Mouse (Mus musculus) heart, postnatal 0 days (tissue): Measurements from ENCODE around the gene H13. TPM values are rescaled to one million over a fixed set of nuclear protein-coding genes. Genes with fewer than 3 reads are reported as not detected.

ENCODE experiments used
- ATAC-seq: fragments of 200-750 bp; cut with Nextera tagmentation; 2 replicates; pipeline ENCODE4 v1.8.0; 2017; ENCODE audit warnings: low read depth, moderate number of reproducible peaks, moderate library complexity; ENCODE audit not compliant: insufficient read depth
- DNase-seq: peaks from one replicate; pipeline ENCODE4 v3.0.0-alpha.2; 2016; ENCODE audit warnings: low spot score
- H3K27ac ChIP-seq: fragments of 300-500 bp; sonication (generic); 2 replicates; pipeline ENCODE4 v1.5.1; 2014; ENCODE audit warnings: low read depth, mild to moderate bottlenecking
- H3K27me3 ChIP-seq: fragments of 300-500 bp; sonication (generic); 2 replicates; pipeline ENCODE4 v1.6.1; 2014; ENCODE audit warnings: low read length, mixed read lengths; ENCODE audit not compliant: control insufficient read depth, insufficient read depth
- H3K36me3 ChIP-seq: fragments of 300-500 bp; sonication (generic); replicated peaks from 2 replicates; pipeline ENCODE4 v1.6.1; 2014; ENCODE audit warnings: low read length, mixed read lengths; ENCODE audit not compliant: control insufficient read depth, insufficient read depth
- H3K4me1 ChIP-seq: fragments of 300-500 bp; sonication (generic); 2 replicates; pipeline ENCODE4 v1.6.1; 2014; ENCODE audit warnings: antibody characterized with exemption; ENCODE audit not compliant: control insufficient read depth, insufficient read depth
- H3K4me2 ChIP-seq: fragments of 300-500 bp; sonication (generic); 2 replicates; pipeline ENCODE4 v1.6.1; 2014; ENCODE audit warnings: low read depth, mild to moderate bottlenecking, low read length, moderate library complexity
- H3K4me3 ChIP-seq: fragments of 300-500 bp; sonication (generic); 2 replicates; pipeline ENCODE4 v1.5.1; 2014; ENCODE audit warnings: low read depth, low read length
- H3K9ac ChIP-seq: fragments of 300-500 bp; sonication (generic); replicated peaks from 2 replicates; pipeline ENCODE4 v1.6.1; 2014; ENCODE audit warnings: low read depth, low read length, mixed read lengths
- H3K9me3 ChIP-seq: fragments of 300-500 bp; sonication (generic); replicated peaks from 2 replicates; pipeline ENCODE4 v1.6.1; 2016; ENCODE audit warnings: low read length; ENCODE audit not compliant: control insufficient read depth
- CTCF ChIP-seq: IDR thresholded peaks from 2 replicates; pipeline ENCODE4 v1.5.1; 2016; ENCODE audit warnings: antibody characterized with exemption, control low read depth, low read depth
- EP300 ChIP-seq: IDR thresholded peaks from 2 replicates; pipeline ENCODE4 v1.6.1; 2016; ENCODE audit warnings: antibody characterized with exemption, low read depth
- WGBS: fragments of 180-500 bp; shearing (Covaris S2); extraction: QIAGEN DNeasy Blood & Tissue Kit; methylation state at CpG from one replicate; pipeline ENCODE4 v1.1.7; 2014; 5-methylcytosine and 5-hydroxymethylcytosine counted together
- polyA plus RNA-seq: library from polyadenylated mRNA; unstranded; fragments of >200 nt; fragmentation: Nextera tagmentation; extraction: Ambion mirVana; gene quantifications from 2 replicates; pipeline ENCODE4 v1.2.1, GENCODE M21; 2015
- total RNA-seq: library from RNA; depleted of rRNA; stranded (reverse); fragments of >200 nt; gene quantifications from 2 replicates; pipeline ENCODE4 v1.2.3, GENCODE M21; 2014; ENCODE audit warnings: low replicate concordance

Gene H13
- total and polyA plus RNA-seq, 2 experiments from 2014 or later = 55.0 to 68.6 TPM

DNA sequence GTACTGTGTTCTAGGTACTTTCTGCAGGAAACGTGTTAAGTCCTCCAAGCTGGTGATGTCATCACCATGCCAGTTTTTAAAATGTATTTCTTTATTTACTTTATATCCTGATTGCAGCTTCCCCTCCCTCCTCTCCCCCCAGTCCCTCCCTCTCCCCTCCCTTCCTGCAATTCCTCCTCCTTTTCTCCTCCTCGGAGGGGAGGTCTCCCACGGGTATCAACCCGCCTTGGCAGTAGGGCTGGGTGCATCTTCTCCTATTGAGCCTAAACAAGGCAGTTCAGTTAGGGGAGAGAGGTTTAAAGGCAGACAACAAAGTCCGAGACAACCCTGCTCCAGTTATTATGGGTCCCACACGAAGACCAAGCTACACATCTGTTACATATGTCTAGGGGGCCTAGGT is 30.4 kb upstream of the H13 start:
- Histone ChIP-seq H3K4me2 (no peak overlapping the region), H3K9me3 (no peaks in the 10 kb centered on the region), H3K9ac (no peak overlapping the region), H3K27me3 (no peaks in the 10 kb centered on the region), H3K4me3 (no peak overlapping the region), H3K27ac (peak overlapping the region; percentile 75), H3K36me3 (no peaks in the 10 kb centered on the region), H3K4me1 (0 out of 2 replicates have a peak, but pooled peaks cover 10% of the 10 kb centered on the region)
- no peak for ATAC-seq
- no peak for DNase-seq
- WGBS = 68% methylated on average over 6 of the region's 6 CpGs
- no peak for TF ChIP-seq CTCF
- no peak for TF ChIP-seq EP300

DNA sequence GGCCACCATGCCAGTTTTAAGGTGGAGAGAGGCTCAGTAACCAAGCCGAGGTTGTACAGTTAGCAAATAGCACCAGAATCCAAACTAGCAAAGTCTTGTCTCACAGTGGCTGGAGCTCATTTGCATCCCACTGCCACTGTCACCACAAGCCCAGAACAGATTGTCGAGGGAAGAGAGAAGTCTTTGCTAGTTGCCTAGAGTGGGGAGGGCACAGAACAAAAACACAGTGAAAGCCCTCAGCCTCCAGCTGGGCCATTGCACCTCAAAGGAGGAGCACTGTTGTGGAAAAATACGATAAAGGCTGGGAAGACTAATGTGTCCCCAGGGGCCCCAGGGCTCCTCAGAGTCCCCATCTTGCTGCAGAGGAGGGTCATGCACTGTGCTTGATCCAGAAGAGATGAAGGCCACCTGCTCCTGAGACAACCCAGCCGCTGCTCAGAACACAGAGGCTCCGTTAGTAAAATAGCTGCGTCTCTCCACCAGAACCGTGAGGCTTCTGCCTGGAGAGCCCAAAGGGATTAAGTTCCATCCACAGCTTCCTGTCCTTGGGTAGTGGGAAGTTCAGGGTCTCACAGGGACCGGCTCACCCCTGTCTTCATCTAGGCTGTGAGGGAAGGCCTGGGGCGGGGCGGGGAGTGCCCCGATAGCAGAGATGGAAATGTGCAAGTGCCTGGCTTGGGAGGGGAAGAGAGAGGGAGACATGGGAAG is 29.7 kb upstream of the H13 start:
- TF ChIP-seq EP300 = no peak
- no peak overlapping the region for H3K4me2 ChIP-seq
- ATAC-seq (peak; percentile 40), DNase-seq (peak; percentile 32)
- no peaks in the 10 kb centered on the region for H3K36me3 ChIP-seq
- H3K9me3 ChIP-seq = no peaks in the 10 kb centered on the region
- H3K27ac ChIP-seq = peak overlapping the region; percentile 75
- no peak overlapping the region for H3K9ac ChIP-seq
- no peaks in the 10 kb centered on the region for H3K27me3 ChIP-seq
- H3K4me1 ChIP-seq = 0 out of 2 replicates have a peak, but pooled peaks cover 10% of the 10 kb centered on the region
- H3K4me3 ChIP-seq = no peak overlapping the region
- WGBS = 21% methylated on average over 11 of the region's 11 CpGs

DNA sequence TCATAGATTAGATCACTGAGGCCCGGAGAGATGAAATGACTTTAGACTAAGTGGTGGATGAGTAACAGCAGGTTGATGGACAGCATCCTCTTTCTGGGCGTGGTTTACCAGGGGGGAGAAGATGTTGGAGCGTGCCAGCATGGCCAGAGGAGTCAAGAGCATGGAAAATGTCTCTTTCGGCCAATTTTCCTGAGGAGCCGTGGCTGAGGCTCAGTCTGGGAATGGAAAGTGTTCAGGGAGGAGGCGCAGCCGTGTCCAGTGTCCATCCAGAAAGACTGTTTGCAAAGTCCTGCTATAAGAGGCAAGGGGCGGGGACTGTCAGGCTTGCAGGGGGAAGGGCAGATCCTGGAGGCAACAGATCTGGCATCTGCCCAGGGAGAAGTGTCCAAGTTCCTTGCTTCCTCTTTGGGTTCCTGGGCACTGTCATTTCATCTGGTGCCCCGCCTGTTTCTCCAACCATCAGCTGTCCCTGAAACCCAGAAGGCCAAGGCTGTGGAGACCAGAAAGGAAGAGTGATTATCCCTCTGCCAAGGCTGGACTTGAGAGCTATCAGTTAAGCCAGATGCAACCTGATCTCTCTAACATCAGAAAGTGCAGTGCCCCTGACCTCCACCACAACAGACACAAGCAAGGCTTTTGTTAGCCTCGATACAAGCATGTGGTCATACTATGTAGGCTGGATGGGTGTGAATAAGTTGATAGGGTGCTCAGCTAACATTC is 16.2 kb upstream of the H13 start:
- H3K27me3 ChIP-seq = no peaks in the 10 kb centered on the region
- peak; percentile 58 for DNase-seq
- 41% methylated on average over 10 of the region's 10 CpGs for WGBS
- no peaks in the 10 kb centered on the region for H3K36me3 ChIP-seq
- TF ChIP-seq CTCF (no peak), EP300 (no peak)
- peak; percentile 37 for ATAC-seq
- 0 out of 2 replicates have a peak overlapping the region, but pooled peaks have one; percentile 8 for H3K27ac ChIP-seq
- no peak overlapping the region for H3K4me3 ChIP-seq
- no peaks in the 10 kb centered on the region for H3K4me1 ChIP-seq
- H3K9ac ChIP-seq = no peak overlapping the region
- no peaks in the 10 kb centered on the region for H3K9me3 ChIP-seq
- H3K4me2 ChIP-seq = no peak overlapping the region

DNA sequence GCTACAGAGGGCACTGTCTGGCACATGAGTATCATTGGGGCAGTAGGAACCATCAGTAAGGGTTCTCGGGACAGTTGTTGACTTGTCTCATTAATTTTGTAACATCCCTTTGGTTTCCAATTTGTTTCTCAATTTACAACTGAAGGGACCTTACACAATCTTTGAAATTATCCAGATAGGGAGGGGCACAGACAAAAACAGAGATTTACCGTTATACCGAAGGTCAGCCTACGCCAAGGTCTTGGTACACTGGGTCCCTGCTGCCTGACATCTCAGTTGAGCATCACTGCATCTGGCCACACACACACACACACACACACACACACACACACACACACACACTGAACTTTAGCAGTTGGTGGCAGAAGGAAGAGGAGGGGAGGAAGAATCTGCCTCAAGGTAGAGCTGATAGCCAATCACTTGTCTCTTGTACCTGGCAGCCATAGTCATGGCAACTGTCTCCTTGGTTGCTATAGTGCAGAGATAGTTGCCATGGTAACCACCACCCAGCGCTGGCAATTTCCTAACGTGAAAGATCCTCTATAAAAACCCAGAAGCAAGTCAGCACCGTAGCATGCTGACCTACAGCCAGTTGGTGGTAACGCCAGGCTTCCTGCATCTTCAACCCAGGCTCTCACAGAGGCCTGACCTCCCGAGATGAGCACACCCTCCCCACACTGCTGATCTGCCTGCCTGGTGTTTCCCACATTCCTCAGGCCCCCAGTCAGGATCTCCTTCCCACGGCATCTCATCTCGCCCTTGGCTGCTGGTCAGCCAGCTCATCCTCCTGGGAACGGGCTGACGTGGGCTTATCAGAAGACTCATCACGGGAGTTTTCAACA is 15.2 kb upstream of the H13 start:
- WGBS = 29% methylated on average over 14 of the region's 14 CpGs
- ATAC-seq (peak; percentile 39; the same call in 1 of the 2 replicates), DNase-seq (no peak)
- TF ChIP-seq CTCF = no peak
- TF ChIP-seq EP300 = no peak
- H3K27ac ChIP-seq = peak overlapping the region; percentile 47
- no peaks in the 10 kb centered on the region for H3K27me3 ChIP-seq
- no peaks in the 10 kb centered on the region for H3K36me3 ChIP-seq
- no peak overlapping the region for H3K9ac ChIP-seq
- no peaks in the 10 kb centered on the region for H3K9me3 ChIP-seq
- H3K4me2 ChIP-seq = no peak overlapping the region
- H3K4me3 ChIP-seq = no peak overlapping the region
- no peaks in the 10 kb centered on the region for H3K4me1 ChIP-seq

DNA sequence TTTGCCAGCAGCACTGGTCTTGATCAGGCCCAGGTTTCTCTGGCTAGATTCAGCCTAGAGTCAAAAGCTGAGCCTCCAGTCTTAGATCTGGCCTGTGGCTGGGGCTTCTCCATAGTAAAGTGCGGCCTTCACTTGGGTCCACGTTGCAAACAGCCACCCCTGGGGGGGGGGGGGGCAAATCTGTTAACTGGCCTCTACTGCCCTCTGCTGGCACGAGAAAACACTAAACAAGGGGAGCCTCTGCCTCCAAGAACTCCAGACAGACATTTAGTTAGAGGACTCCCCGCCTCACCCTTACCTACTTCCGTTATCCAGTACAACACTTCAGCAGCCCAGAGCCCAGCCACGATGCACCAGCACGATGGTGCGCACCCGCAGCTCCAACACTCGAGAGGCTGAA is 11.9 kb upstream of the H13 start:
- DNase-seq = peak; percentile 28
- Histone ChIP-seq H3K27ac (no peak overlapping the region), H3K27me3 (no peaks in the 10 kb centered on the region), H3K4me3 (no peak overlapping the region), H3K9me3 (no peaks in the 10 kb centered on the region), H3K4me2 (no peak overlapping the region), H3K4me1 (no peaks in the 10 kb centered on the region), H3K36me3 (no peaks in the 10 kb centered on the region), H3K9ac (no peak overlapping the region)
- WGBS = 53% methylated on average over 10 of the region's 10 CpGs
- TF ChIP-seq EP300 (no peak), CTCF (peak; percentile 39)
- no peak for ATAC-seq
